Mouse (Mus musculus) cerebellum, adult 2 months (tissue): ENCODE measurements at regions not wholly inside any gene's neighbourhood (a gene's known extent, or its start where the extent isn't known, plus 50 kb on each side); places are given as distances from the start of the nearest gene placed in this dataset.

ENCODE experiments used
- CTCF ChIP-seq: fragments of 200-500 bp; IDR thresholded peaks from 2 replicates; pipeline ENCODE4 v1.5.1; 2011; ENCODE audit warnings: low read depth, mild to moderate bottlenecking, control low read depth, low read length, moderate library complexity, borderline replicate concordance; ENCODE audit not compliant: insufficient read depth
- POLR2A ChIP-seq: fragments of 200-500 bp; IDR thresholded peaks from 2 replicates; pipeline ENCODE4 v1.6.1; 2011; ENCODE audit warnings: low read length, control low read depth, borderline replicate concordance; ENCODE audit not compliant: insufficient read depth

- TF ChIP-seq CTCF = no peak
- no peak for TF ChIP-seq POLR2A
Observed at GRCm38 (mm10) chr9:63060740-63061139, 73.0 kb upstream of the Pias1 start.
